Comparison of ENCODE assay signal across 11 mouse cellular contexts in the genomic region with DNA sequence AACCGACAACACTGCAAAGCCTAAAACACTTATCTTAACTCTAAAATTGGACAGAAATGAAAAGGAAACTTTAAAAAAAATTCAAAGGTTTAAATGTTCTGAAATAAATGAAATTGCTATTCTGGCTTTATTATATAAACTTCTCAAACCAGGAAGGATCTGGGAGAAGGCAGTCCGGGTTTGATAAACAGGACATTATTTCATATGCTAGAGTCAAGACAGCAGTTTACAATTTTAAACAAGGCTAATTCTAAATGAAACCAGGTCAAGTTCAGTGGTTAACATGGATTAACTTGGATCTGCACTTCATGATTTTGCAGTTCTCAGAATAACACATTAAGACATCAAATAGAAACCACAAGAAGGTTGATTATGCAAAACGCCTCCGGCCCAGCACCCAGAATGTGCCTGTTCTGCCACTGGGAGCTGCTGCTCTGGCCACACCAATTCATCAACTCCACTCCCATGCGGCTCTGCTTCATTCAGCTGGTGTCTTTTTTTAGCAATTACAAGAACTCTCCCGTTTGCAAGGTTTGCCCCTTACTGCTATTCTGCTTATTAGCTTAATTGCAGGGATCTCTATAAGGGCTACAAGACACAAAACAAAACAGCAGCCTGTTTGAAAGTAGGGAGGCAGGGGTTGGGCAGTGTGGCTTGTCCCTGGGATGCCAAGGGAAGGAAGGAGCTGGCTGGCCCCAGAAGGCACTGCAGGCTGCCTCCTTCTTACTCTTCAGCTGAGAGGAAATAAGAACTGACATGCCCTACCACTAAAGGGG. TPM values are rescaled to one million over a fixed set of nuclear protein-coding genes. Genes with fewer than 3 reads are reported as not detected.
DNase-seq lines count a peak whose midpoint lies in the region; ATAC-seq lines count a peak whose summit lies in the region.
"Had no signal": no experiment of that assay in that cellular context is flagged by ENCODE, and none has a peak within 500 bp of the region (broad histone marks: within the 10 kb centered on the region; RNA-seq: fewer than 3 reads in every experiment).

No protein-coding gene starts in this region.

- H3K27me3 ChIP-seq in embryonic facial prominence, embryonic 13.5 days: no peaks in the 10 kb centered on the region
- H3K27me3 ChIP-seq: hindbrain, embryonic 13.5 days had no signal

- H3K4me2 ChIP-seq in embryonic facial prominence, embryonic 13.5 days: 0 out of 2 replicates have a peak overlapping the region, but pooled peaks have one; percentile 11
- H3K4me2 ChIP-seq: hindbrain, embryonic 13.5 days had no signal

- peaks cover 23% of the 10 kb centered on the region for H3K4me1 ChIP-seq in embryonic facial prominence, embryonic 13.5 days

- 30% methylated on average over 6 of the region's 6 CpGs for WGBS in embryonic facial prominence, embryonic 13.5 days

- H3K4me3 ChIP-seq in embryonic facial prominence, embryonic 13.5 days: no peak overlapping the region
- H3K4me3 ChIP-seq: hindbrain, embryonic 13.5 days; myocyte had no signal

- ATAC-seq in embryonic facial prominence, embryonic 13.5 days (ENCODE audit: insufficient number of reproducible peaks, insufficient read depth, low FRiP score, low TSS enrichment, low read depth): no peak

- no peak overlapping the region for H3K9ac ChIP-seq in embryonic facial prominence, embryonic 13.5 days
- H3K9ac ChIP-seq: hindbrain, embryonic 13.5 days had no signal

- H3K9me3 ChIP-seq in embryonic facial prominence, embryonic 13.5 days: no peaks in the 10 kb centered on the region
- H3K9me3 ChIP-seq: hindbrain, embryonic 13.5 days had no signal

- H3K36me3 ChIP-seq in embryonic facial prominence, embryonic 13.5 days: no peaks in the 10 kb centered on the region
- H3K36me3 ChIP-seq: hindbrain, embryonic 13.5 days had no signal

- peak overlapping the region; percentile 72; the same call in 1 of the 2 replicates for H3K27ac ChIP-seq in embryonic facial prominence, embryonic 13.5 days
- H3K27ac ChIP-seq: hindbrain, embryonic 13.5 days had no signal

- DNase-seq in adrenal gland, postnatal 14 days: peak; percentile 8
- DNase-seq in adrenal gland, adult 18-20 months (ENCODE audit: low spot score in 2 of 2): no peak
- peak; percentile 10 to 47 for DNase-seq in left cerebral cortex, adult 18-20 months (ENCODE audit: low spot score in 2 of 2)
- DNase-seq in left cerebral cortex, adult 11 months (ENCODE audit: low spot score): no peak
- peak; percentile 23 to 27 for DNase-seq in layer of hippocampus, postnatal 10 days (ENCODE audit: low spot score in 2 of 2)
- no peak for DNase-seq in cerebellum, adult 11-12 months
- no peak for DNase-seq in urinary bladder, postnatal 25 days (ENCODE audit: low spot score)
- DNase-seq: liver had no signal

RNA-seq across cellular contexts. Expression of gene Samd5, which starts 24.8 kb away (rescaled TPM):
- total RNA-seq in adrenal gland, postnatal 14 days (2021): 4.3 and 5.8 TPM in 2 replicates
- total RNA-seq in adrenal gland, adult 18-20 months (2021): 1 to 10 TPM; 1.8 to 8.7 TPM
- total RNA-seq in left cerebral cortex, adult 18-20 months (2021): 1 to 10 TPM; 9.7 to 9.9 TPM
- 13.8 and 15.2 TPM in 2 replicates for polyA plus RNA-seq in embryonic facial prominence, embryonic 13.5 days (2015; fragmentation: Nextera tagmentation; extraction: Ambion mirVana)
- 10 to 100 TPM; 19.5 to 29.5 TPM for total RNA-seq in layer of hippocampus, postnatal 10 days (2021)
- polyA plus RNA-seq: myocyte had no signal

Comparison
In these comparisons a context has a peak if more than half of its experiments do, and no peak if none do; other contexts are left out.
1. DNase-seq: peak in adrenal gland, postnatal 14 days (single experiment), left cerebral cortex, adult 18-20 months (2 of 2) and layer of hippocampus, postnatal 10 days (2 of 2); none in adrenal gland, adult 18-20 months (0 of 2), left cerebral cortex, adult 11 months (single experiment), cerebellum, adult 11-12 months (single experiment) and urinary bladder, postnatal 25 days (single experiment).